Mouse (Mus musculus): ENCODE results near the gene Nebl.
"Not testable (repeated sequence)": the region's sequence is repeated elsewhere in the genome, so short reads cannot be mapped to it uniquely, and the experiment has no call there.

The Nebl gene

DNA sequence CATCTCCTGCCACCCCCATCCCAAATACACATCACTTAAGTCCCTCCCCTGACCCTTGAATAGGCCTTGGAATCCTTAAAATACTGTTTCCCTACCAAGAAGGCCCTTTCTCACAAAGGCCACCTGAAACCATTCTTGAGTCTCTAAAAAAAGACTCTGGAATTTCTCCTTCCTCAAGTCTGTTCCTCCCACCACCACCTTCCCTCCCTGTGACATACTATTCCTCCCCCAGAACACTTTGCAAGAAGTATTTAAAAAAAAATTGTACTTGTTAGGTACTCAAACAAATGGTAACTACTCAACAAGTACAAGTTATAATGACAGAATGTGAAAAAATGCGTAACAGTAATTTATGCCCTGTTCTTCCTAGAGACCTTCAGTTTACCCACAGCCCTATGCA, 349.0 kb downstream of the Nebl start:
- in situ Hi-C loops (cut with MboI; ENCODE audit: low pct_unique_long_range_greater_than_20kb in 1 of 2, low sequenced_read_pairs in 2 of 2, unreplicated experiment in 1 of 2), result no loop called here

GRCm38 (mm10) chr2:17375916-17376315, 355.3 kb downstream of the Nebl start:
- in situ Hi-C loops (cut with MboI; ENCODE audit: low pct_unique_long_range_greater_than_20kb in 1 of 2, low sequenced_read_pairs in 2 of 2, unreplicated experiment in 1 of 2), result no loop called here

DNA sequence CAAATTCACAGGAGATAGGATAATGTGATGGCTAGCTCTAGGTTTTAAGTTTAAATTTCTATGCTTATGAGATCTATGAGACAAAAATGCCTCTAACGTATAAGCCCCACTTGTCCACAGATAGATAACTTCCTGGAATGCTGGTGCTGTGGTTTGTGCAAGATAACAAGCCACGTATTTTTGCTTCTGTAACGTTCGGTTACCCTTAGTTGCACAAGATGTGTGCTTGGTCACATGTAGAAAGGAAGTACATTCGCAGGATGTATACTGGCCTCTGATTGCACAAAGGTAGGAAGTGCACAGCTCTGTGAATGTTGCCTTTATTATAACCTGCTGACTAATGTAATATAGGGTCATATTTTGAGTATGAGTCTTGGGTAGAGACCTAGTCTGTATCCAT, 365.6 kb downstream of the Nebl start:
- in situ Hi-C loops (cut with MboI; ENCODE audit: low pct_unique_long_range_greater_than_20kb in 1 of 2, low sequenced_read_pairs in 2 of 2, unreplicated experiment in 1 of 2), result no loop called here

- in situ Hi-C loops (cut with MboI; ENCODE audit: low pct_unique_long_range_greater_than_20kb in 1 of 2, low sequenced_read_pairs in 2 of 2, unreplicated experiment in 1 of 2), result no loop called here
Observed at GRCm38 (mm10) chr2:17364971-17365548, 366.2 kb downstream of the Nebl start.

DNA sequence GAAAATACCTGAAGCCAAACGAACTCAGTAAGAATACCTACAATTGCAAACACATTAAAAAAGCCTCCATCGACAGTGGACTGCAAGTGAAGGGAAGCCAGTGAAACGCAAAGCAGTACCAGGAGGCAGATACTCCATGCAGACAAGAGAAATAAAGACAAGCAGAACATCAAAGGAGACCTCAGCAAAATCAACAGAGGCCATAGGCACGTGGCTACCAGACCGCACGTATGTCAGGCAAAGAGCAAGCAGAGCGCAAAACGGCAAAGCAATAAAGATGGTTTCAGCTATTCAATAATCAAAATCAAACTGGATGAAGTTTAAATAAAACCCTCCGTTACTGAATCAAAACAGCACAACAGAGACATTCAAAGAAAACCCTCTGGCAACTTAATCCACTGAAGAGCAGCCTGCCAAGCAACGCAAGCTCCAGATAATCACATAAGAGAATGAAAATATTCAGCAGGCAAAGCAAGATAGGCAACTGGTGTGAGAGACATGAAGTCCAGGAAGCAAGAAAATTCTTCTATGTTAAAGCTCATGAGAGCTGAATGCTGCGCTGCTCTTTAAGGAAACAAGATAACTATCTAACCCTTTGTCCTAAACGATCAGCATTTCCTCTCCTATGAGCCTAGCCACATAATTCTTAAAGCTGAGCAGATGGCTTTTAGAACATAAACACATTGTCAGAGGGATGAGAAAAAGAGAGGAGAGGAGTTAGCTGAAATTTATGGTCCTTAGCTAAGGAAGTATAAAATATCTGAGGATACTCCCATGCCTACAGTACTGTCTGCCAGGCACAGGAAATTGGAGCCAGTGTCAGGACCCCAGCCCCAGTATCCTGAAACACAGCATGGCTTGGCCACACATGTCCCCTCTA, 367.7 kb downstream of the Nebl start:
- in situ Hi-C loops (cut with MboI; ENCODE audit: low pct_unique_long_range_greater_than_20kb in 1 of 2, low sequenced_read_pairs in 2 of 2, unreplicated experiment in 1 of 2), result no loop called here

DNA sequence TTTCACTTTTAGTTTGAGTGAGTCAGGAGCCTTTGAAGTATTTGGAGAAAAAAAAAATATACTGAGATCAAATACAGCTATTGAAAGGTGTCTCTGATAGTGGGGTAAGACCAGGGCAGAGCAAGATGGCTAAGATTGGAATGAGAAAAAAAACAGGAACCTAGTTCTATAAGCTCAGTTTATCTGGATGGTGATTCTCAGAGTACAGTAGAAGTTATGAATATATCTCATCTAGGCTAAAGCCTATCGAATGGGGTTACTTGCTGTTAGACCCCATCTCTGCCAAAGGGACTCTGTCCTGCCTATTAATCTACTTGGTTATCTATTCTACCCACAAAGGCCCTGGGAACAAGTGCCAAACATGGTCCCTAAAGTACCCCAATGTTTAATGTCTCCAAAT, 369.1 kb downstream of the Nebl start:
- in situ Hi-C loops (cut with MboI; ENCODE audit: low pct_unique_long_range_greater_than_20kb in 1 of 2, low sequenced_read_pairs in 2 of 2, unreplicated experiment in 1 of 2), result no loop called here

DNA sequence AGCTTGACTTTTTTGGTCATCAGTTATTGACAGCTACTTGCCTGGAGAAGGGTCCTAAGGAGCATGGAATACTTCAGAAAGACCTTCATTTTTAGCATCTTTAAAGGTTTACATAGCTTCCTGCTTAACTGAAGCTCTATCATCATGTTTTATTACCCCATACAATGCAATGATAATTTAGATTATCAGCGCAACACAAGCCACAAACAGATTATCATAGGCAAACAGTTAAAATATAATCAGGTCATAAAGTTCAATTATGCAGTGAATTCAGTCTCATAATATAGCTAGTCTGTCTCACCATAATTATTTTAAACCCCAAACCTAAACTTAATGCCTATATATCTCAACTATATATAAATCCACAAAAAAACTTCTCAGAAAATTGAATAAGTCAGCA, 386.6 kb downstream of the Nebl start:
- in situ Hi-C loops (cut with MboI; ENCODE audit: low pct_unique_long_range_greater_than_20kb in 1 of 2, low sequenced_read_pairs in 2 of 2, unreplicated experiment in 1 of 2), result no loop called here

DNA sequence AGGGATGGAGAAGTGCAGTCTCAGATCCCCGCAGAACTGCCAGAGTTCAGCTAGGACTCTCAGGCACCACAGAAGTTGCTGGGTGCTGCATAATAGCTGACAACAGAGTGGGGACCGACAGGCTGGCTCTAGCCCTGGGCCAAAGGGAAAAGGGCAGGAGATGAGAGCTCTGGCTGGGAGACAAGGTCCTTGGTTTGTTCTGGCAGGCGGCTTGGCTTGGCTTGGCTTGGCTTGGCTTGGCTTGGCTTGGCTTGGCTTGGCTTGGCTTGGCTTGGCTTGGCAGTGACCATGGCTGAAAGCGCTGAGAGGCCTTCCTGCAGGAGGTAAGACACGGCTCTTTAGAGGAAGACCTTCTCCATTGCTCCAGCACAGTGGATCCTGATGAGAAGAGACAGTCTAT, 395.8 kb downstream of the Nebl start:
- in situ Hi-C loops (cut with MboI; ENCODE audit: low pct_unique_long_range_greater_than_20kb in 1 of 2, low sequenced_read_pairs in 2 of 2, unreplicated experiment in 1 of 2), result no loop called here

DNA sequence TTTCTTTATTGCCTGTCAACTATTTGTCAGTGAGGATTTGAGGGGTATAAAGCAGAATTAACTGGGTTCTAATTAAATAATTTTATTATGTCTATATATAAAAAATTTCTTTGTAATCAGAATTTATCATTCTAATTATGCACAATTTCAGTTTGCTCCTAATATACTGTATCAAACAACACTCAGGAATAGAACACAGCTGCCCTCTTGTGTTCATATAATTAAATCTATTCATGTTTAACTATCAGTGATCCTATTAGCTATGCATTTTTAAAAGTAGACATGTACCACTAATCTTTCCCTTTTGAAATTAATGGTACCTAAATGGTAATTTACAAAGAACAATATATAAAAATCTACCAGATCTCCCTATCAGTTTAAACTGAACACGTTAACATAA, 404.7 kb downstream of the Nebl start:
- in situ Hi-C loops (cut with MboI; ENCODE audit: low pct_unique_long_range_greater_than_20kb in 1 of 2, low sequenced_read_pairs in 2 of 2, unreplicated experiment in 1 of 2), result no loop called here

DNA sequence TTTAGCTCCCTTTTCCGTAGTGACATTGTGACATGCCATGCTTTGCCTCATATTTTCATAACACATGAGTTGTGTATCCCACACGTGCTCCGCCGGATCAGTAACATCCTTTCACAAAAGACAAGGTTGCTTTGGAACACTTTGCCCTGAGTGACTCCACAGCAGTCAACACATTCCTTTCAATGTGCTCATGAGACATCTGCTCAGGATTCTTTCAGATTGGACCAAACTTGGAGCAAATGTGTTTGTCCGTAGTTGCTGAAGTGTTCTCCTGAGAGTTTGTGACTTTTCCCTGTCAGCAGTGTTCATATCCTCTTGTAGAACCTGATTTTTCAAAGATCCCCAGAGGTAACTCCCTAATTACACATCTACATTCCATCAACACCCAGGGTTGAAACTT, 414.4 kb downstream of the Nebl start:
- in situ Hi-C loops (cut with MboI; ENCODE audit: low pct_unique_long_range_greater_than_20kb in 1 of 2, low sequenced_read_pairs in 2 of 2, unreplicated experiment in 1 of 2), result no loop called here

DNA sequence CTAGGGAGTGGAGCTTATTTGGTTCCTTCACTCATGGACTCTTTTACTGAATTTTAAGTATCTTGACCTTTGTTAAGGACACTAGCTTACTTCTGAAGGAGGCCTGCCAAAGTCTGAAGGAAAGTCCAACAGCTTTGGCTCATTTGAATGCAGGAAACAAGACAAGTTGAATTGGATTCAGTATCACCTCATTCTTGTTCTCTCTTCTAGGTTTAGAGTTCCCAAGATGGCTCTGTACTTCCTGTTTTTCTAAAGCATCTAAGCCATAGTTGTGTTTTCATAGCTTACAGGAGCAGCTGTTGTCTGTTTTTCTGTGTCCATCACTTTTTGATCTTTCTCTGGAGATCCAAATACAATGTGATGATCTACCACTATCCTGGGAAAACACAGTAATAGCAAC, 429.9 kb downstream of the Nebl start:
- in situ Hi-C loops (cut with MboI; ENCODE audit: low pct_unique_long_range_greater_than_20kb in 1 of 2, low sequenced_read_pairs in 2 of 2, unreplicated experiment in 1 of 2), result no loop called here

DNA sequence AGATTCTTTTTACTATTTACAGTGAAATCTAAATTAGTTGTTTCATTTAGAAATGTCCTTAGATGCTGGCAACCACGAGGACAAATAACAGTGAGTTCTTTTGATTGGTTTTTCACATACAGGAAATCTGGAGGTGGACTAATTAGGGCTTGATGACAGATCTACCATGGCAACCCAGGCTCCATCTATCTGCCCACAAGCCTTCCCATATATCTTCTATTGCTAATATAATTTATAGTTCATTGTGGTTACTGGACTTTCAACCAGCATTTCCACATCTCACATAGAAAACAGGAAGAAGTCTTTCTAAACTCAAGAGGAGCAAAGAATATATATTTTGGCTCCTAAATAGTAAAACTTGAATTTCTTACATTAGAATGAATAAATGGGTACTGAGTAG, 433.8 kb downstream of the Nebl start:
- in situ Hi-C loops (cut with MboI; ENCODE audit: low pct_unique_long_range_greater_than_20kb in 1 of 2, low sequenced_read_pairs in 2 of 2, unreplicated experiment in 1 of 2), result no loop called here

DNA sequence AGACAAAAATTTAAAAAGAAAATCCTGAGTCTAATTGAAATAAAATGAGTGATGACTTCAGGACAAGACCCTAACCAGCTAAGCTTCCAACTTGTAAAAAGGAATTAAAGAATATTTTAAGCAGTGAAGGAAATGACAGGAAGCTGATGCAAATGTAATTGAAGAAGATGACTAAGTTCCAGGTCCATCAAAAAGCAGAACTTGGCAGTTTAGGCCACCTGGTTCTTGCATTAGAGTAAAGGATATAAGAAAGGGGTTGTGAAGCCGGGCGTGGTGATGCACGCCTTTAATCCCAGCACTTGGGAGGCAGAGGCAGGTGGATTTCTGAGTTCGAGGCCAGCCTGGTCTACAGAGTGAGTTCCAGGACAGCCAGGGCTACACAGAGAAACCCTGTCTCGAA, 436.0 kb downstream of the Nebl start:
- in situ Hi-C loops (cut with MboI; ENCODE audit: low pct_unique_long_range_greater_than_20kb in 1 of 2, low sequenced_read_pairs in 2 of 2, unreplicated experiment in 1 of 2), result not testable (repeated sequence)

All from mouse embryonic stem cell (cell line).